Mouse (Mus musculus) liver, embryonic 15.5 days (tissue): Measurements from ENCODE around the gene Lama1. TPM values are rescaled to one million over a fixed set of nuclear protein-coding genes. Genes with fewer than 3 reads are reported as not detected.
"Not testable (repeated sequence)": the region's sequence is repeated elsewhere in the genome, so short reads cannot be mapped to it uniquely, and the experiment has no call there.

Experiments
- ATAC-seq: fragments of 200-750 bp; cut with Nextera tagmentation; 2 replicates; pipeline ENCODE4 v1.8.0; 2017; ENCODE audit warnings: moderate number of reproducible peaks, mild to moderate bottlenecking, moderate library complexity; ENCODE audit not compliant: insufficient read depth
- H3K27ac ChIP-seq: fragments of 300-500 bp; sonication (generic); replicated peaks from 2 replicates; pipeline ENCODE4 v1.5.1; 2015; ENCODE audit warnings: mild to moderate bottlenecking, inconsistent platforms
- H3K27me3 ChIP-seq: fragments of 300-500 bp; sonication (generic); 2 replicates; pipeline ENCODE4 v1.6.1; 2015; ENCODE audit warnings: mild to moderate bottlenecking, inconsistent platforms
- H3K36me3 ChIP-seq: fragments of 300-500 bp; sonication (generic); replicated peaks from 2 replicates; pipeline ENCODE4 v1.6.1; 2015; ENCODE audit warnings: moderate library complexity, mild to moderate bottlenecking, inconsistent platforms
- H3K4me1 ChIP-seq: fragments of 300-500 bp; sonication (generic); replicated peaks from 2 replicates; pipeline ENCODE4 v1.6.1; 2015; ENCODE audit warnings: inconsistent platforms
- H3K4me2 ChIP-seq: fragments of 300-500 bp; sonication (generic); 2 replicates; pipeline ENCODE4 v1.6.1; 2015; ENCODE audit warnings: moderate library complexity, mild to moderate bottlenecking, inconsistent platforms
- H3K4me3 ChIP-seq: fragments of 300-500 bp; sonication (generic); replicated peaks from 2 replicates; pipeline ENCODE4 v1.5.1; 2015; ENCODE audit warnings: mild to moderate bottlenecking, inconsistent platforms
- H3K9ac ChIP-seq: fragments of 300-500 bp; sonication (generic); 2 replicates; pipeline ENCODE4 v1.6.1; 2015; ENCODE audit warnings: moderate library complexity, mild to moderate bottlenecking, inconsistent platforms
- H3K9me3 ChIP-seq: fragments of 300-500 bp; sonication (generic); replicated peaks from 2 replicates; pipeline ENCODE4 v1.6.1; 2016; ENCODE audit warnings: inconsistent platforms
- WGBS: fragments of 180-500 bp; shearing (Covaris S2); methylation state at CpG from one replicate; pipeline ENCODE4 v1.1.7; 2015; ENCODE audit warnings: mixed read lengths; ENCODE audit not compliant: insufficient replicate concordance; 5-methylcytosine and 5-hydroxymethylcytosine counted together
- polyA plus RNA-seq: library from polyadenylated mRNA; unstranded; fragments of >200 nt; fragmentation: Nextera tagmentation; extraction: Ambion mirVana; gene quantifications from 2 replicates; pipeline ENCODE4 v1.2.1, GENCODE M21; 2015

The Lama1 gene
- polyA plus RNA-seq, 1 experiment from 2014 or later = 0.82 TPM

- H3K4me2 ChIP-seq = no peak overlapping the region
- H3K4me1 ChIP-seq = no peaks in the 10 kb centered on the region
- H3K9me3 ChIP-seq = no peaks in the 10 kb centered on the region
- WGBS = 53% methylated on average over 17 of the region's 17 CpGs
- no peak overlapping the region for H3K9ac ChIP-seq
- H3K27me3 ChIP-seq = no peaks in the 10 kb centered on the region
- H3K36me3 ChIP-seq = no peaks in the 10 kb centered on the region
- no peak overlapping the region for H3K27ac ChIP-seq
- H3K4me3 ChIP-seq = no peak overlapping the region
- no peak for ATAC-seq
These were observed 140.5 kb downstream of the Lama1 start for GRCm38 (mm10) chr17:67837351-67838090.

- no peak for ATAC-seq
- Histone ChIP-seq H3K9ac (no peak overlapping the region), H3K27ac (no peak overlapping the region), H3K9me3 (no peaks in the 10 kb centered on the region), H3K4me2 (no peak overlapping the region), H3K27me3 (no peaks in the 10 kb centered on the region), H3K4me3 (no peak overlapping the region), H3K4me1 (no peaks in the 10 kb centered on the region), H3K36me3 (no peaks in the 10 kb centered on the region)
- 61% methylated on average over 13 of the region's 13 CpGs for WGBS
These were observed 141.9 kb downstream of the Lama1 start for GRCm38 (mm10) chr17:67838948-67839347.

- H3K4me3 ChIP-seq, H3K9me3 ChIP-seq, H3K4me1 ChIP-seq, H3K27me3 ChIP-seq, H3K4me2 ChIP-seq, H3K36me3 ChIP-seq, ATAC-seq, H3K27ac ChIP-seq, H3K9ac ChIP-seq: not testable (repeated sequence)
- 55% methylated on average over 2 of the region's 2 CpGs for WGBS
These were observed 144.4 kb downstream of the Lama1 start for GRCm38 (mm10) chr17:67841494-67841893.

- no peak overlapping the region for H3K27ac ChIP-seq
- ATAC-seq = no peak
- H3K4me2 ChIP-seq = no peak overlapping the region
- WGBS = 72% methylated on average over 10 of the region's 10 CpGs
- H3K36me3 ChIP-seq = no peaks in the 10 kb centered on the region
- H3K27me3 ChIP-seq = no peaks in the 10 kb centered on the region
- H3K9me3 ChIP-seq = no peaks in the 10 kb centered on the region
- H3K4me3 ChIP-seq = no peak overlapping the region
- no peak overlapping the region for H3K9ac ChIP-seq
- H3K4me1 ChIP-seq = no peaks in the 10 kb centered on the region
These were observed 164.1 kb downstream of the Lama1 start for GRCm38 (mm10) chr17:67861080-67861630.

- Histone ChIP-seq H3K36me3 (no peaks in the 10 kb centered on the region), H3K27ac (no peak overlapping the region), H3K9ac (no peak overlapping the region), H3K27me3 (no peaks in the 10 kb centered on the region), H3K4me3 (no peak overlapping the region), H3K4me1 (no peaks in the 10 kb centered on the region), H3K4me2 (no peak overlapping the region), H3K9me3 (no peaks in the 10 kb centered on the region)
- WGBS = 73% methylated on average over 16 of the region's 16 CpGs
- ATAC-seq = no peak
These were observed 164.9 kb downstream of the Lama1 start for GRCm38 (mm10) chr17:67861744-67862535.

- Histone ChIP-seq H3K27me3 (no peaks in the 10 kb centered on the region), H3K4me2 (no peak overlapping the region), H3K9ac (no peak overlapping the region), H3K36me3 (no peaks in the 10 kb centered on the region), H3K27ac (no peak overlapping the region), H3K4me3 (no peak overlapping the region), H3K4me1 (no peaks in the 10 kb centered on the region), H3K9me3 (no peaks in the 10 kb centered on the region)
- 77% methylated on average over 10 of the region's 10 CpGs for WGBS
- ATAC-seq = no peak
These were observed 167.3 kb downstream of the Lama1 start for GRCm38 (mm10) chr17:67864363-67864762.

GRCm38 (mm10) chr17:67864912-67865311 lies 167.9 kb downstream of the Lama1 start:
- Histone ChIP-seq H3K9ac (no peak overlapping the region), H3K36me3 (no peaks in the 10 kb centered on the region), H3K4me2 (no peak overlapping the region), H3K4me3 (no peak overlapping the region), H3K27ac (no peak overlapping the region), H3K27me3 (no peaks in the 10 kb centered on the region), H3K4me1 (no peaks in the 10 kb centered on the region), H3K9me3 (no peaks in the 10 kb centered on the region)
- 68% methylated on average over 3 of the region's 3 CpGs for WGBS
- ATAC-seq = no peak

- H3K4me3 ChIP-seq = no peak overlapping the region
- H3K27me3 ChIP-seq = no peaks in the 10 kb centered on the region
- no peak overlapping the region for H3K9ac ChIP-seq
- H3K9me3 ChIP-seq = no peaks in the 10 kb centered on the region
- no peaks in the 10 kb centered on the region for H3K4me1 ChIP-seq
- 73% methylated on average over 9 of the region's 9 CpGs for WGBS
- H3K27ac ChIP-seq = no peak overlapping the region
- ATAC-seq = no peak
- no peaks in the 10 kb centered on the region for H3K36me3 ChIP-seq
- H3K4me2 ChIP-seq = no peak overlapping the region
These were observed 169.0 kb downstream of the Lama1 start for GRCm38 (mm10) chr17:67866026-67866425.

GRCm38 (mm10) chr17:67866541-67867241 lies 169.6 kb downstream of the Lama1 start:
- Histone ChIP-seq H3K9ac (no peak overlapping the region), H3K36me3 (no peaks in the 10 kb centered on the region), H3K27me3 (no peaks in the 10 kb centered on the region), H3K4me2 (no peak overlapping the region), H3K9me3 (no peaks in the 10 kb centered on the region), H3K4me1 (no peaks in the 10 kb centered on the region), H3K27ac (no peak overlapping the region), H3K4me3 (no peak overlapping the region)
- ATAC-seq = no peak
- WGBS = 80% methylated on average over 20 of the region's 20 CpGs

GRCm38 (mm10) chr17:67869731-67870601 lies 172.9 kb downstream of the Lama1 start:
- no peaks in the 10 kb centered on the region for H3K9me3 ChIP-seq
- no peaks in the 10 kb centered on the region for H3K4me1 ChIP-seq
- H3K9ac ChIP-seq = no peak overlapping the region
- ATAC-seq = no peak
- H3K36me3 ChIP-seq = no peaks in the 10 kb centered on the region
- 61% methylated on average over 23 of the region's 23 CpGs for WGBS
- H3K27me3 ChIP-seq = no peaks in the 10 kb centered on the region
- H3K4me3 ChIP-seq = no peak overlapping the region
- no peak overlapping the region for H3K4me2 ChIP-seq
- H3K27ac ChIP-seq = no peak overlapping the region
